Mouse (Mus musculus) midbrain, embryonic 13.5 days (tissue): ENCODE data around the gene Abracl. TPM values are rescaled to one million over a fixed set of nuclear protein-coding genes. Genes with fewer than 3 reads are reported as not detected.

Source experiments
- ATAC-seq: fragments of 200-750 bp; cut with Nextera tagmentation; 2 replicates; pipeline ENCODE4 v1.8.0; 2017; ENCODE audit warnings: mild to moderate bottlenecking, moderate TSS enrichment, moderate library complexity
- H3K27ac ChIP-seq: fragments of 300-500 bp; sonication (generic); 2 replicates; pipeline ENCODE4 v1.5.1; 2015; ENCODE audit warnings: inconsistent platforms, mild to moderate bottlenecking, moderate library complexity
- H3K27me3 ChIP-seq: fragments of 300-500 bp; sonication (generic); 2 replicates; pipeline ENCODE4 v1.6.1; 2015; ENCODE audit warnings: mild to moderate bottlenecking, inconsistent platforms
- H3K36me3 ChIP-seq: fragments of 300-500 bp; sonication (generic); 2 replicates; pipeline ENCODE4 v1.6.1; 2015; ENCODE audit warnings: mild to moderate bottlenecking, inconsistent platforms
- H3K4me1 ChIP-seq: fragments of 300-500 bp; sonication (generic); replicated peaks from 2 replicates; pipeline ENCODE4 v1.6.1; 2015; ENCODE audit warnings: inconsistent platforms
- H3K4me2 ChIP-seq: fragments of 300-500 bp; sonication (generic); replicated peaks from 2 replicates; pipeline ENCODE4 v1.6.1; 2015; ENCODE audit warnings: moderate library complexity, mild to moderate bottlenecking, inconsistent platforms
- H3K4me3 ChIP-seq: fragments of 300-500 bp; sonication (generic); replicated peaks from 2 replicates; pipeline ENCODE4 v1.5.1; 2015; ENCODE audit warnings: mild to moderate bottlenecking, inconsistent platforms
- H3K9ac ChIP-seq: fragments of 300-500 bp; sonication (generic); replicated peaks from 2 replicates; pipeline ENCODE4 v1.6.1; 2015; ENCODE audit warnings: mild to moderate bottlenecking, inconsistent platforms
- H3K9me3 ChIP-seq: fragments of 300-500 bp; sonication (generic); 2 replicates; pipeline ENCODE4 v1.6.1; 2016; ENCODE audit warnings: mild to moderate bottlenecking, inconsistent platforms
- WGBS: fragments of 180-500 bp; shearing (Covaris S2); methylation state at CpG from one replicate; pipeline ENCODE4 v1.1.7; 2015; 5-methylcytosine and 5-hydroxymethylcytosine counted together
- polyA plus RNA-seq: library from polyadenylated mRNA; unstranded; fragments of >200 nt; fragmentation: Nextera tagmentation; extraction: Ambion mirVana; gene quantifications from 2 replicates; pipeline ENCODE4 v1.2.1, GENCODE M21; 2015

The Abracl gene
- polyA plus RNA-seq, 1 experiment from 2014 or later = 104 TPM

- no peak overlapping the region for H3K4me3 ChIP-seq
- H3K27ac ChIP-seq = no peak overlapping the region
- no peak overlapping the region for H3K4me2 ChIP-seq
- 74% methylated on average over 7 of the region's 7 CpGs for WGBS
- H3K9me3 ChIP-seq = no peaks in the 10 kb centered on the region
- no peak overlapping the region for H3K9ac ChIP-seq
- no peaks in the 10 kb centered on the region for H3K27me3 ChIP-seq
- peaks cover 15% of the 10 kb centered on the region for H3K4me1 ChIP-seq
- peaks cover 24% of the 10 kb centered on the region for H3K36me3 ChIP-seq
- ATAC-seq = no peak
Measured at GRCm38 (mm10) chr10:18020443-18020842, 2.6 kb downstream of the Abracl start.

- Histone ChIP-seq H3K4me1 (no peaks in the 10 kb centered on the region), H3K4me2 (no peak overlapping the region), H3K9me3 (no peaks in the 10 kb centered on the region), H3K4me3 (no peak overlapping the region), H3K36me3 (peaks cover 42% of the 10 kb centered on the region), H3K27me3 (no peaks in the 10 kb centered on the region), H3K27ac (no peak overlapping the region), H3K9ac (no peak overlapping the region)
- 81% methylated on average over 5 of the region's 5 CpGs for WGBS
- ATAC-seq = no peak
Measured at GRCm38 (mm10) chr10:18011761-18012160, 11.3 kb downstream of the Abracl start.

- Histone ChIP-seq H3K27ac (no peak overlapping the region), H3K4me3 (no peak overlapping the region), H3K4me1 (no peaks in the 10 kb centered on the region), H3K9ac (no peak overlapping the region), H3K9me3 (no peaks in the 10 kb centered on the region), H3K4me2 (no peak overlapping the region), H3K36me3 (peaks cover 26% of the 10 kb centered on the region), H3K27me3 (no peaks in the 10 kb centered on the region)
- 81% methylated on average over 1 of the region's 1 CpGs for WGBS
- ATAC-seq = no peak
Measured at GRCm38 (mm10) chr10:18009744-18010143, 13.3 kb downstream of the Abracl start.

DNA sequence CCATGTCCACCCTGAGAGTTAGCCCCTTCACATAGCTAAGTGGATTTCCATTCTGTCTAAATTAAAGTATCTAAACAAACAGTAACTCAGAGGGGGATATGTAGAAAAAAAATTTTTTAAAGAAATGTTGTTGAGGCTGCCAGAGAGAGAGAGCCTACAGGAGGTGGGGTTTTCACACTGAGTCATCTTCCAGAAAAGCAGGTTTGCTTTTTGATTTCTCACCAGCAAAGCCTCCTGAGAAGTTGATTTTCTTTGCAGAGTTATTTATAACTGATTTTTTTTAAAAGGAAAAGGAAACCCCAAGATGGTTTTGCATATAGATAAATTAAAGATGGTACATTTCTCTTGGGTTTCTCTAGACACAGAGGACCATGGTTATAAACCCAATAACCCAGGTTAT is 15.0 kb downstream of the Abracl start:
- Histone ChIP-seq H3K27ac (no peak overlapping the region), H3K4me2 (no peak overlapping the region), H3K36me3 (peaks cover 18% of the 10 kb centered on the region), H3K27me3 (no peaks in the 10 kb centered on the region), H3K9ac (no peak overlapping the region), H3K4me1 (no peaks in the 10 kb centered on the region), H3K4me3 (no peak overlapping the region), H3K9me3 (no peaks in the 10 kb centered on the region)
- no peak for ATAC-seq

- no peak for ATAC-seq
- Histone ChIP-seq H3K27me3 (no peaks in the 10 kb centered on the region), H3K4me2 (no peak overlapping the region), H3K9me3 (no peaks in the 10 kb centered on the region), H3K9ac (no peak overlapping the region), H3K4me3 (no peak overlapping the region), H3K4me1 (no peaks in the 10 kb centered on the region), H3K27ac (no peak overlapping the region), H3K36me3 (peaks cover 14% of the 10 kb centered on the region)
- WGBS = 90% methylated on average over 3 of the region's 3 CpGs
Measured at GRCm38 (mm10) chr10:18007243-18007642, 15.8 kb downstream of the Abracl start.

GRCm38 (mm10) chr10:18006756-18007155 is 16.3 kb downstream of the Abracl start:
- 94% methylated on average over 1 of the region's 1 CpGs for WGBS
- H3K27me3 ChIP-seq = no peaks in the 10 kb centered on the region
- peaks cover 14% of the 10 kb centered on the region for H3K36me3 ChIP-seq
- H3K9ac ChIP-seq = no peak overlapping the region
- H3K9me3 ChIP-seq = no peaks in the 10 kb centered on the region
- no peaks in the 10 kb centered on the region for H3K4me1 ChIP-seq
- no peak overlapping the region for H3K27ac ChIP-seq
- H3K4me2 ChIP-seq = no peak overlapping the region
- H3K4me3 ChIP-seq = no peak overlapping the region
- ATAC-seq = no peak

- Histone ChIP-seq H3K4me1 (no peaks in the 10 kb centered on the region), H3K27me3 (no peaks in the 10 kb centered on the region), H3K36me3 (peaks cover 9% of the 10 kb centered on the region), H3K27ac (no peak overlapping the region), H3K4me3 (no peak overlapping the region), H3K4me2 (no peak overlapping the region), H3K9me3 (no peaks in the 10 kb centered on the region), H3K9ac (no peak overlapping the region)
- no peak for ATAC-seq
- 86% methylated on average over 7 of the region's 7 CpGs for WGBS
Measured at GRCm38 (mm10) chr10:18005136-18005955, 17.7 kb downstream of the Abracl start.

GRCm38 (mm10) chr10:18003966-18004637 is 19.0 kb downstream of the Abracl start:
- ATAC-seq = no peak
- no peak overlapping the region for H3K4me3 ChIP-seq
- H3K36me3 ChIP-seq = peaks cover 3% of the 10 kb centered on the region; the same call in 1 of the 2 replicates
- H3K9ac ChIP-seq = no peak overlapping the region
- H3K9me3 ChIP-seq = no peaks in the 10 kb centered on the region
- H3K27me3 ChIP-seq = no peaks in the 10 kb centered on the region
- H3K27ac ChIP-seq = no peak overlapping the region
- 85% methylated on average over 12 of the region's 12 CpGs for WGBS
- H3K4me1 ChIP-seq = no peaks in the 10 kb centered on the region
- H3K4me2 ChIP-seq = no peak overlapping the region

- Histone ChIP-seq H3K36me3 (no peaks in the 10 kb centered on the region), H3K9me3 (no peaks in the 10 kb centered on the region), H3K27ac (no peak overlapping the region), H3K4me2 (no peak overlapping the region), H3K4me3 (no peak overlapping the region), H3K27me3 (no peaks in the 10 kb centered on the region), H3K9ac (no peak overlapping the region), H3K4me1 (no peaks in the 10 kb centered on the region)
- ATAC-seq = no peak
- WGBS = 93% methylated on average over 4 of the region's 4 CpGs
Measured at GRCm38 (mm10) chr10:17990576-17990975, 32.5 kb downstream of the Abracl start.

DNA sequence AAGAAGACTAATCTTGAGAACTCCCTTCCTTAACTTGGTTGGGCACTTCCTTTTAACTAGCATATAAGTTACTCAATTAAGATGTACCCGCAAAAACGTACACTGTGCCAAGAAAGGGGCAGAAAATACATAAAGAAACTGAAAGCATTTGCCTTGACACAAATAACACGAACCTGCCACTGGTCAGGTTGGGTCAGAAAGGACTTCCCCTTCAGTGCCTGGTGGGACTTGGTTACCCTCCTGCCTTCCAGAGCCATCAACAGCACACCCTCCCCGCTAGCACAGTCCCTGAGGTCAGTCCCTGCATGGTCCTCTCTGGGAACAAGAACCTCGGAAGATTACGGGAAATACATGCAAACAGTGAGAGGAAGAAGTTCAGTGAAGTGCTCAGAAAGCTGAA is 34.0 kb downstream of the Abracl start:
- no peak for ATAC-seq
- Histone ChIP-seq H3K9ac (no peak overlapping the region), H3K4me2 (no peak overlapping the region), H3K27me3 (no peaks in the 10 kb centered on the region), H3K36me3 (no peaks in the 10 kb centered on the region), H3K4me3 (no peak overlapping the region), H3K4me1 (no peaks in the 10 kb centered on the region), H3K9me3 (no peaks in the 10 kb centered on the region), H3K27ac (no peak overlapping the region)
- 70% methylated on average over 6 of the region's 6 CpGs for WGBS

GRCm38 (mm10) chr10:17987823-17988423 is 35.2 kb downstream of the Abracl start:
- H3K27ac ChIP-seq = no peak overlapping the region
- H3K36me3 ChIP-seq = no peaks in the 10 kb centered on the region
- H3K4me1 ChIP-seq = no peaks in the 10 kb centered on the region
- H3K4me3 ChIP-seq = no peak overlapping the region
- no peak overlapping the region for H3K4me2 ChIP-seq
- no peak overlapping the region for H3K9ac ChIP-seq
- ATAC-seq = no peak
- 86% methylated on average over 8 of the region's 8 CpGs for WGBS
- no peaks in the 10 kb centered on the region for H3K9me3 ChIP-seq
- H3K27me3 ChIP-seq = no peaks in the 10 kb centered on the region

DNA sequence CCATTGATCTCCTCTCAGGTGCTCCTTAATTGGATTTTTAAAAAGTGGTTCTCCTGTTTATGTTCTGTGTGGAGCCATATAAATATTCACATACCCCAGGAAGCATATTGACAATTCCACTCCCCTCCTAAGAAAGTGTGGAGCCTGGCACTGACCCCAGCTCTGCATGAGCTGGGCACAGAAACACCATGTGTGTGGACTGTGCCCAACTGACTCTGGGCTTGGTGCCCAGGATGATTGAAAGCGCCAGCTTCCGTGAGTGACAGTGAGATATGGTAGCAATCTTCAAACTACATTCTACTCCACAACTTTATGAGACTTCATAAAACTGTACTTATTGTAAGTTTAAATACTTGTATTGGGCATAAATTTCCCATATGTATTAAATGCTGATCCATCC is 39.8 kb downstream of the Abracl start:
- Histone ChIP-seq H3K27ac (no peak overlapping the region), H3K4me2 (no peak overlapping the region), H3K27me3 (no peaks in the 10 kb centered on the region), H3K9me3 (no peaks in the 10 kb centered on the region), H3K4me1 (no peaks in the 10 kb centered on the region), H3K9ac (no peak overlapping the region), H3K4me3 (no peak overlapping the region), H3K36me3 (no peaks in the 10 kb centered on the region)
- ATAC-seq = no peak
- 87% methylated on average over 2 of the region's 2 CpGs for WGBS
